Mouse (Mus musculus) G1E (cell line): ENCODE data around the gene Ugt1a10.

Experiments
- CTCF ChIP-seq: IDR thresholded peaks from 2 replicates; pipeline ENCODE4 v1.5.1; 2012; ENCODE audit warnings: low read depth, low read length, inconsistent platforms, mixed read lengths
- GATA1 ChIP-seq: IDR thresholded peaks from 2 replicates; pipeline ENCODE4 v1.6.1; 2012; ENCODE audit warnings: borderline replicate concordance, low read length, inconsistent platforms, mixed read lengths
- GATA2 ChIP-seq: IDR thresholded peaks from 2 replicates; pipeline ENCODE4 v1.6.1; 2012; ENCODE audit warnings: low read depth, low read length, inconsistent platforms, borderline replicate concordance
- POLR2AphosphoS5 ChIP-seq: IDR thresholded peaks from 2 replicates; pipeline ENCODE4 v1.6.1; 2012; ENCODE audit warnings: low read depth, low read length, inconsistent platforms; ENCODE audit not compliant: insufficient replicate concordance
- TAL1 ChIP-seq: conservative IDR thresholded peaks from 2 replicates; pipeline ENCODE4 v1.6.1; 2012; ENCODE audit warnings: low read depth, low read length, inconsistent platforms, mixed read lengths

DNA sequence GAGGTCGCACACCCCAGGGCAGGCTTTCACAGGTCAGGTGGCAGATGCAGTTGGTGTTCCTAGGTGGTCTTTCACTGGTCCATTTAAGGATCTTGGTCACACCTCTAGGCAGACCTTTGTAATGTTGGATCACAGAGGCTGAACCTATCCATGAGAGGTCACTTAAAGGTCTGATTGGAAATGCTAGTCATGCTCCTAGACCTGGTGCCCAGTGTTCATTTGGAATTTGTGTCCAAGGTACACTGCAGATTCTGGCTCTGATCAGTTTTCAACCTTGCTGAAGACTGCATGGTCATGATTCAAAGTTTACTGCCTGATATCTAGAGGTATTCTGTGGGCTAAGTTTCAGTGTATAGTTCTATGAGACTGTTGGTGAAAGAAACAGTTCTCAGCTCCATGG lies 124.5 kb downstream of the Ugt1a10 start:
- TF ChIP-seq CTCF (no peak), TAL1 (no peak), GATA1 (no peak), POLR2AphosphoS5 (no peak), GATA2 (no peak)
